Mouse (Mus musculus): ENCODE measurements around the gene Gm10260. TPM values are rescaled to one million over a fixed set of nuclear protein-coding genes. Genes with fewer than 3 reads are reported as not detected.

Gm10260 gene
- total and polyA plus RNA-seq, 2 experiments from 2014 or later, result 4.3 to 20.2 TPM

DNA sequence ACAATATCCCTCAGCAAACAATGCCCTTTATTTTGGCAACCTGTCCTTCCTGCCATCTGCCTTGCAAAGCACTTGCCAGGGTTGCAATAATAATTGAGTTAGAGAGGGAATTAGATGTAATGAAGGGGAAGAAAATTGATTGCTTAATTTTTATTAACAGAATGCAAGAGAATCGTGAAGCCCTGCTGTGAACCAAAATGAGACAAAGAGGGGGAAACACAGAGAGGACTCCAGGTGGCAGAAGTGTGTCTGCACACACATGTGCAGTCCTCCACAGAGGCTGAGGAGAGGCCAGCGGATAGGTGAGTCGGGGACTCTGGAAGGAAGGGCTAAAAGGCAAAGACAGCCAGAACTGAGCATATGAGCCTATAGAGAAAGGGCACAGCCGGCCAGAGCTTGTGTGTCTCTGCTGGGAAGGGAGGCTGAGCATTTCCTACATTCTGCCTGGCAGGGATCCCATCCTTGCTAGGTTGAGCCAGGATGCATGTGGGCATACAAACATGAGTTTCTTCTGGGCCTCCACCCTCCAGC lies 9.5 kb downstream of the Gm10260 start:
- Histone ChIP-seq H3K27ac (ENCODE audit: low read depth, low read length) (no peak overlapping the region), H3K36me3 (ENCODE audit: insufficient read depth, low read length) (no peaks in the 10 kb centered on the region), H3K4me1 (ENCODE audit: insufficient read depth, low read length) (0 out of 2 replicates have a peak, but pooled peaks cover 7% of the 10 kb centered on the region), H3K4me2 (ENCODE audit: low read depth, low read length, poor library complexity, severe bottlenecking) (no peak overlapping the region), H3K4me3 (ENCODE audit: low read depth, low read length) (no peak overlapping the region), H3K9me3 (ENCODE audit: low read length) (no peaks in the 10 kb centered on the region), H3K27me3 (ENCODE audit: insufficient read depth, low read length) (no peaks in the 10 kb centered on the region), H3K9ac (replicated peaks; ENCODE audit: low read length, poor library complexity, severe bottlenecking) (no peak overlapping the region)
- no peak for TF ChIP-seq CTCF (IDR thresholded peaks at IDR 0.05)
- 49% methylated on average over 4 of the region's 4 CpGs for WGBS
- ATAC-seq (ENCODE audit: low FRiP score) (no peak), DNase-seq (ENCODE audit: low spot score) (peak; percentile 73)

GRCm38 (mm10) chr13:97747037-97747860 lies 13.2 kb downstream of the Gm10260 start:
- H3K27me3 ChIP-seq (ENCODE audit: insufficient read depth, low read length), result no peaks in the 10 kb centered on the region
- H3K4me3 ChIP-seq (ENCODE audit: low read depth, low read length), result no peak overlapping the region
- WGBS, result 8% methylated on average over 20 of the region's 20 CpGs
- DNase-seq (ENCODE audit: low spot score) (peak; percentile 87), ATAC-seq (ENCODE audit: low FRiP score) (peak; percentile 86)
- 0 out of 2 replicates have a peak, but pooled peaks cover 7% of the 10 kb centered on the region for H3K4me1 ChIP-seq (ENCODE audit: insufficient read depth, low read length)
- H3K27ac ChIP-seq (ENCODE audit: low read depth, low read length), result peak overlapping the region; percentile 76
- peak; percentile 17; the same call in 1 of the 2 replicates for TF ChIP-seq CTCF (IDR thresholded peaks at IDR 0.05)
- no peaks in the 10 kb centered on the region for H3K36me3 ChIP-seq (ENCODE audit: insufficient read depth, low read length)
- H3K4me2 ChIP-seq (ENCODE audit: low read depth, low read length, poor library complexity, severe bottlenecking), result peak overlapping the region; percentile 34
- H3K9ac ChIP-seq (replicated peaks; ENCODE audit: low read length, poor library complexity, severe bottlenecking), result no peak overlapping the region
- H3K9me3 ChIP-seq (ENCODE audit: low read length), result no peaks in the 10 kb centered on the region

DNA sequence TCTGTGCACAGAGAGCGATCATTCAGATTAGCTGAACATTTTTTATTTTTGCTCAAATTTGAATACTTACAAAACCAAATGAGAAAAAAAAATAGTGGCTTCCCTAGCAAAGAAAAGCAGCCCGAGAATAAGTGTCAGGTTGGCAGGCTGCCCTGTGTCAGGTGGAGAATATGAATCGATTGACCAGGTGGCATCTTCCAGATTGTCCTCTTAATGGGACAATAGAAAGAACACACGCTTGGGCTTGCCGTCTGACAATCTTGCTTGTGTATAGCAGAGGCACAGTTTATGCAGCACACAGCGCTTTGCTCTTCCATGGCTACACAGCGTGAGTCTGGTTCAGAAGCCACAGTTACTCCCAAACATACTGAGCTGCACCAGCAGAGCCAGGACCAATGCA lies 15.8 kb downstream of the Gm10260 start:
- H3K36me3 ChIP-seq (ENCODE audit: insufficient read depth, low read length), result no peaks in the 10 kb centered on the region
- no peak overlapping the region for H3K4me3 ChIP-seq (ENCODE audit: low read depth, low read length)
- no peak for DNase-seq (ENCODE audit: low spot score)
- no peak overlapping the region for H3K4me2 ChIP-seq (ENCODE audit: low read depth, low read length, poor library complexity, severe bottlenecking)
- TF ChIP-seq CTCF (IDR thresholded peaks at IDR 0.05), result no peak
- WGBS, result 55% methylated on average over 7 of the region's 7 CpGs
- H3K27ac ChIP-seq (ENCODE audit: low read depth, low read length), result no peak overlapping the region
- H3K9me3 ChIP-seq (ENCODE audit: low read length), result no peaks in the 10 kb centered on the region
- H3K4me1 ChIP-seq (ENCODE audit: insufficient read depth, low read length), result 0 out of 2 replicates have a peak, but pooled peaks cover 4% of the 10 kb centered on the region
- no peak for ATAC-seq (ENCODE audit: low FRiP score)
- no peak overlapping the region for H3K9ac ChIP-seq (replicated peaks; ENCODE audit: low read length, poor library complexity, severe bottlenecking)
- no peaks in the 10 kb centered on the region for H3K27me3 ChIP-seq (ENCODE audit: insufficient read depth, low read length)

DNA sequence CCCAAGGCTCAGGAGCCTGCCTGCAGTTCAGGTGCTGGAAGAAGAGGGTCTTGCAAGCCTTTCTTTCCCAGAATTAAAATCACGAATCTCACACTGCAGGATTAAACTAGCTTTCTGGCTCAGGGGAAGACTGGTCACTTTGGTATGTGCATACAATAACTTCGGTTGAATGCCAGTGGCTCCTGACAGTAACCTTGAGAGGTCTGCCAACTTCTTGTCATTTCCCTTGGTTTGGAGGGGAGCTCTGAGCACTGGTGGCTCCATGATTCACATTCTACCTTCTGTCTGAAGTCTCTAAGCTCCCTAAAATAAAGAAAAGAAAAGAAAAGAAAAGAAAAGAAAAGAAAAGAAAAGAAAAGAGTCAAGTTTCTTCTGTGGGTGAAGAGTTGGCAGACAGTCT lies 16.4 kb downstream of the Gm10260 start:
- no peaks in the 10 kb centered on the region for H3K36me3 ChIP-seq (ENCODE audit: insufficient read depth, low read length)
- DNase-seq (ENCODE audit: low spot score), result no peak
- 32% methylated on average over 2 of the region's 2 CpGs for WGBS
- no peaks in the 10 kb centered on the region for H3K27me3 ChIP-seq (ENCODE audit: insufficient read depth, low read length)
- TF ChIP-seq CTCF (IDR thresholded peaks at IDR 0.05), result no peak
- H3K4me2 ChIP-seq (ENCODE audit: low read depth, low read length, poor library complexity, severe bottlenecking), result no peak overlapping the region
- no peak overlapping the region for H3K9ac ChIP-seq (replicated peaks; ENCODE audit: low read length, poor library complexity, severe bottlenecking)
- H3K4me3 ChIP-seq (ENCODE audit: low read depth, low read length), result no peak overlapping the region
- no peaks in the 10 kb centered on the region for H3K9me3 ChIP-seq (ENCODE audit: low read length)
- 0 out of 2 replicates have a peak, but pooled peaks cover 4% of the 10 kb centered on the region for H3K4me1 ChIP-seq (ENCODE audit: insufficient read depth, low read length)
- H3K27ac ChIP-seq (ENCODE audit: low read depth, low read length), result no peak overlapping the region
- no peak for ATAC-seq (ENCODE audit: low FRiP score)

GRCm38 (mm10) chr13:97743229-97743988 lies 17.0 kb downstream of the Gm10260 start:
- DNase-seq (ENCODE audit: low spot score) (no peak), ATAC-seq (ENCODE audit: low FRiP score) (no peak)
- no peaks in the 10 kb centered on the region for H3K36me3 ChIP-seq (ENCODE audit: insufficient read depth, low read length)
- H3K4me2 ChIP-seq (ENCODE audit: low read depth, low read length, poor library complexity, severe bottlenecking), result no peak overlapping the region
- H3K27me3 ChIP-seq (ENCODE audit: insufficient read depth, low read length), result no peaks in the 10 kb centered on the region
- no peaks in the 10 kb centered on the region for H3K9me3 ChIP-seq (ENCODE audit: low read length)
- no peak overlapping the region for H3K4me3 ChIP-seq (ENCODE audit: low read depth, low read length)
- no peak for TF ChIP-seq CTCF (IDR thresholded peaks at IDR 0.05)
- H3K4me1 ChIP-seq (ENCODE audit: insufficient read depth, low read length), result 0 out of 2 replicates have a peak, but pooled peaks cover 4% of the 10 kb centered on the region
- 30% methylated on average over 3 of the region's 3 CpGs for WGBS
- H3K27ac ChIP-seq (ENCODE audit: low read depth, low read length), result no peak overlapping the region
- H3K9ac ChIP-seq (replicated peaks; ENCODE audit: low read length, poor library complexity, severe bottlenecking), result no peak overlapping the region

Data from midbrain, postnatal 0 days (tissue).